Comparison of ENCODE assay signal across 18 mouse cellular contexts in genomic region chr7:144240736-144241343, GRCm38 (mm10).
A peak's percentile ranks its signal among the peaks of the same experiment; 100 is the strongest.
DNase-seq lines count a peak whose midpoint lies in the region; ATAC-seq and TF ChIP-seq lines count a peak whose summit lies in the region.
"Had no signal": no experiment of that assay in that cellular context is flagged by ENCODE, and none has a peak within 500 bp of the region (broad histone marks: within the 10 kb centered on the region; RNA-seq: fewer than 3 reads in every experiment).

No protein-coding gene starts in this region.

- H3K9ac ChIP-seq in forebrain, embryonic 15.5 days (replicated peaks) = no peak overlapping the region
- H3K9ac ChIP-seq in midbrain, postnatal 0 days (replicated peaks; ENCODE audit: low read length, poor library complexity, severe bottlenecking) = no peak overlapping the region
- H3K9ac ChIP-seq in heart, embryonic 12.5 days = no peak overlapping the region

- no peak for DNase-seq in layer of hippocampus, adult 2 months (ENCODE audit: low spot score in 2 of 2)
- DNase-seq in layer of hippocampus, adult 9-10 months (ENCODE audit: low spot score) = no peak
- DNase-seq in midbrain, postnatal 0 days (ENCODE audit: low spot score) = no peak
- no peak for DNase-seq in frontal cortex, postnatal 25 days (ENCODE audit: low spot score in 2 of 2)
- DNase-seq: adrenal gland, adult 2 months; cerebellum, adult 9-10 months; gastrocnemius, postnatal 25 days; heart, adult 2 months; kidney, adult 11 months; kidney, postnatal 10 days; left cerebral cortex, postnatal 4 days; liver; lung, adult 18-20 months; lung, postnatal 4 days; thymus, postnatal 36 days had no signal

- WGBS in bone marrow, adult 2 months = 64% methylated on average over 4 of the region's 4 CpGs
- WGBS in forebrain, embryonic 15.5 days = 27% methylated on average over 4 of the region's 4 CpGs
- WGBS in midbrain, postnatal 0 days = 61% methylated on average over 4 of the region's 4 CpGs
- WGBS in heart, embryonic 12.5 days = 74% methylated on average over 4 of the region's 4 CpGs

- no peak for ATAC-seq in forebrain, embryonic 15.5 days (replicated peaks)
- ATAC-seq in midbrain, postnatal 0 days (ENCODE audit: low FRiP score) = no peak
- no peak for ATAC-seq in heart, embryonic 12.5 days (ENCODE audit: insufficient number of reproducible peaks, low FRiP score)

- peak; percentile 61 for TF ChIP-seq CTCF in layer of hippocampus, adult 2 months (conservative IDR thresholded peaks at IDR 0.05)
- no peak for TF ChIP-seq CTCF in bone marrow, adult 2 months (IDR thresholded peaks at IDR 0.05; ENCODE audit: control insufficient read depth, insufficient read depth, low read length)
- peak; percentile 55 for TF ChIP-seq CTCF in midbrain, postnatal 0 days (IDR thresholded peaks at IDR 0.05)

- peak overlapping the region; percentile 53; the same call in 1 of the 2 replicates for H3K4me3 ChIP-seq in layer of hippocampus, adult 2 months
- H3K4me3 ChIP-seq in bone marrow, adult 2 months (replicated peaks; ENCODE audit: control insufficient read depth, low read depth, low read length) = no peak overlapping the region
- peak overlapping the region; percentile 40 for H3K4me3 ChIP-seq in forebrain, embryonic 15.5 days
- H3K4me3 ChIP-seq in midbrain, postnatal 0 days (ENCODE audit: low read depth, low read length) = peak overlapping the region; percentile 31; the same call in 1 of the 2 replicates
- H3K4me3 ChIP-seq in heart, embryonic 12.5 days = no peak overlapping the region
- H3K4me3 ChIP-seq: heart, adult 2 months had no signal

- peak overlapping the region; percentile 84; the same call in 1 of the 2 replicates for H3K27ac ChIP-seq in layer of hippocampus, adult 2 months
- H3K27ac ChIP-seq in bone marrow, adult 2 months (ENCODE audit: control insufficient read depth, insufficient read depth, low read depth, low read length, poor library complexity) = peak overlapping the region; percentile 41; the same call in 1 of the 2 replicates
- peak overlapping the region; percentile 80 for H3K27ac ChIP-seq in forebrain, embryonic 15.5 days (replicated peaks)
- no peak overlapping the region for H3K27ac ChIP-seq in midbrain, postnatal 0 days (ENCODE audit: low read depth, low read length)
- no peak overlapping the region for H3K27ac ChIP-seq in heart, embryonic 12.5 days (ENCODE audit: poor library complexity, severe bottlenecking)
- H3K27ac ChIP-seq: heart, adult 2 months had no signal

- no peaks in the 10 kb centered on the region for H3K9me3 ChIP-seq in forebrain, embryonic 15.5 days
- H3K9me3 ChIP-seq in midbrain, postnatal 0 days (ENCODE audit: low read length) = no peaks in the 10 kb centered on the region
- no peaks in the 10 kb centered on the region for H3K9me3 ChIP-seq in heart, embryonic 12.5 days (replicated peaks)

- TF ChIP-seq POLR2A in bone marrow, adult 2 months (IDR thresholded peaks at IDR 0.05; ENCODE audit: borderline replicate concordance, control insufficient read depth, low read depth, low read length) = no peak

- no peaks in the 10 kb centered on the region for H3K36me3 ChIP-seq in forebrain, embryonic 15.5 days
- no peaks in the 10 kb centered on the region for H3K36me3 ChIP-seq in midbrain, postnatal 0 days (ENCODE audit: insufficient read depth, low read length)
- H3K36me3 ChIP-seq in heart, embryonic 12.5 days = no peaks in the 10 kb centered on the region

- no peaks in the 10 kb centered on the region for H3K4me1 ChIP-seq in bone marrow, adult 2 months (ENCODE audit: control insufficient read depth, insufficient read depth, low read length)
- peaks cover 56% of the 10 kb centered on the region for H3K4me1 ChIP-seq in forebrain, embryonic 15.5 days
- peaks cover 31% of the 10 kb centered on the region for H3K4me1 ChIP-seq in midbrain, postnatal 0 days (ENCODE audit: insufficient read depth, low read length)
- H3K4me1 ChIP-seq in heart, embryonic 12.5 days (replicated peaks) = peaks cover 17% of the 10 kb centered on the region

- peak overlapping the region; percentile 53 for H3K4me2 ChIP-seq in forebrain, embryonic 15.5 days (replicated peaks)
- H3K4me2 ChIP-seq in midbrain, postnatal 0 days (ENCODE audit: low read depth, low read length, poor library complexity, severe bottlenecking) = peak overlapping the region; percentile 56
- no peak overlapping the region for H3K4me2 ChIP-seq in heart, embryonic 12.5 days

- no peaks in the 10 kb centered on the region for H3K27me3 ChIP-seq in forebrain, embryonic 15.5 days
- H3K27me3 ChIP-seq in midbrain, postnatal 0 days (ENCODE audit: insufficient read depth, low read length) = no peaks in the 10 kb centered on the region
- 0 out of 2 replicates have a peak, but pooled peaks cover 11% of the 10 kb centered on the region for H3K27me3 ChIP-seq in heart, embryonic 12.5 days (replicated peaks)

Comparison
In these comparisons a context has a peak if more than half of its experiments do, and no peak if none do; other contexts are left out.
1. H3K27ac ChIP-seq: peak in layer of hippocampus, adult 2 months (single experiment), bone marrow, adult 2 months (single experiment) and forebrain, embryonic 15.5 days (single experiment); none in midbrain, postnatal 0 days (single experiment) and heart, embryonic 12.5 days (single experiment).
2. H3K4me3 ChIP-seq: peak in layer of hippocampus, adult 2 months (single experiment), forebrain, embryonic 15.5 days (single experiment) and midbrain, postnatal 0 days (single experiment); none in bone marrow, adult 2 months (single experiment) and heart, embryonic 12.5 days (single experiment).